Mouse (Mus musculus): Measurements from ENCODE around the gene Morn1. TPM values are rescaled to one million over a fixed set of nuclear protein-coding genes. Genes with fewer than 3 reads are reported as not detected.

Morn1 gene
- 4.1 and 5.1 TPM in 2 replicates for polyA plus RNA-seq (2014; fragmentation: Nextera tagmentation; extraction: Ambion mirVana)

GRCm38 (mm10) chr4:155086108-155087024 is at the start of gene Morn1, which contains the start of gene Rer1:
Gene Morn1, plus strand, starts transcription at chr4:155086577.
Gene Rer1, minus strand, starts transcription at chr4:155086382.
- H3K4me2 ChIP-seq: peak within 1 kb of the TSS; percentile 98
- no peaks in the 10 kb centered on the region for H3K27me3 ChIP-seq (ENCODE audit: control insufficient read depth, insufficient read depth, low read length)
- peak within 1 kb of the TSS; percentile 91 for H3K9ac ChIP-seq (ENCODE audit: low read length)
- ATAC-seq (ENCODE audit: low FRiP score) (peak; percentile 98), DNase-seq (ENCODE audit: low spot score, missing footprints) (peak; percentile 100)
- H3K4me3 ChIP-seq (ENCODE audit: low read depth, low read length): peak within 1 kb of the TSS; percentile 97
- WGBS: under 1% methylated on average over 82 of the region's 85 CpGs
- H3K27ac ChIP-seq (ENCODE audit: low read depth, low read length): peak within 1 kb of the TSS; percentile 80
- H3K4me1 ChIP-seq (ENCODE audit: control insufficient read depth, insufficient read depth, low read length): peaks cover 17% of the 10 kb centered on the region
- peaks cover 2% of the 10 kb centered on the region; the same call in 1 of the 2 replicates for H3K36me3 ChIP-seq (ENCODE audit: control insufficient read depth, insufficient read depth, low read length)
- no peaks in the 10 kb centered on the region for H3K9me3 ChIP-seq (ENCODE audit: control insufficient read depth, low read length)

GRCm38 (mm10) chr4:155040197-155040596 is 46.2 kb upstream of the Morn1 start:
- WGBS: 8% methylated on average over 9 of the region's 9 CpGs
- Histone ChIP-seq H3K27ac (ENCODE audit: low read depth, low read length) (no peak overlapping the region), H3K9ac (ENCODE audit: low read length) (peak overlapping the region; percentile 48), H3K4me2 (0 out of 2 replicates have a peak overlapping the region, but pooled peaks have one; percentile 6), H3K27me3 (ENCODE audit: control insufficient read depth, insufficient read depth, low read length) (peaks cover 37% of the 10 kb centered on the region), H3K4me1 (ENCODE audit: control insufficient read depth, insufficient read depth, low read length) (peaks cover 19% of the 10 kb centered on the region), H3K4me3 (ENCODE audit: low read depth, low read length) (no peak overlapping the region), H3K36me3 (ENCODE audit: control insufficient read depth, insufficient read depth, low read length) (no peaks in the 10 kb centered on the region), H3K9me3 (ENCODE audit: control insufficient read depth, low read length) (no peaks in the 10 kb centered on the region)
- DNase-seq (ENCODE audit: low spot score, missing footprints) (no peak), ATAC-seq (ENCODE audit: low FRiP score) (peak; percentile 51)

- 53% methylated on average over 6 of the region's 6 CpGs for WGBS
- Histone ChIP-seq H3K4me2 (no peak overlapping the region), H3K27me3 (ENCODE audit: control insufficient read depth, insufficient read depth, low read length) (peaks cover 37% of the 10 kb centered on the region)
Observed at GRCm38 (mm10) chr4:155040696-155041095, 45.7 kb upstream of the Morn1 start.

GRCm38 (mm10) chr4:155042606-155043288 is 43.6 kb upstream of the Morn1 start:
- peaks cover 19% of the 10 kb centered on the region for H3K4me1 ChIP-seq (ENCODE audit: control insufficient read depth, insufficient read depth, low read length)
- no peaks in the 10 kb centered on the region for H3K9me3 ChIP-seq (ENCODE audit: control insufficient read depth, low read length)
- peak overlapping the region; percentile 43 for H3K4me3 ChIP-seq (ENCODE audit: low read depth, low read length)
- ATAC-seq (ENCODE audit: low FRiP score) (peak; percentile 33; the same call in 1 of the 2 replicates), DNase-seq (ENCODE audit: low spot score, missing footprints) (no peak)
- no peaks in the 10 kb centered on the region for H3K36me3 ChIP-seq (ENCODE audit: control insufficient read depth, insufficient read depth, low read length)
- 2% methylated on average over 63 of the region's 65 CpGs for WGBS
- peak overlapping the region; percentile 79 for H3K4me2 ChIP-seq
- H3K9ac ChIP-seq (ENCODE audit: low read length): peak overlapping the region; percentile 55
- no peak overlapping the region for H3K27ac ChIP-seq (ENCODE audit: low read depth, low read length)
- peaks cover 37% of the 10 kb centered on the region for H3K27me3 ChIP-seq (ENCODE audit: control insufficient read depth, insufficient read depth, low read length)

More at GRCm38 (mm10) chr4:155040696-155041095, 45.7 kb upstream of the Morn1 start:
- Histone ChIP-seq H3K27ac (ENCODE audit: low read depth, low read length) (no peak overlapping the region), H3K9me3 (ENCODE audit: control insufficient read depth, low read length) (no peaks in the 10 kb centered on the region), H3K4me3 (ENCODE audit: low read depth, low read length) (no peak overlapping the region), H3K4me1 (ENCODE audit: control insufficient read depth, insufficient read depth, low read length) (peaks cover 19% of the 10 kb centered on the region), H3K9ac (ENCODE audit: low read length) (peak overlapping the region; percentile 48; the same call in 1 of the 2 replicates), H3K36me3 (ENCODE audit: control insufficient read depth, insufficient read depth, low read length) (no peaks in the 10 kb centered on the region)
- no peak for DNase-seq (ENCODE audit: low spot score, missing footprints)
- ATAC-seq (ENCODE audit: low FRiP score): 0 out of 2 replicates have a peak, but pooled peaks have one; percentile 18

GRCm38 (mm10) chr4:155043289-155043625 is 43.1 kb upstream of the Morn1 start:
- peak overlapping the region; percentile 79 for H3K4me2 ChIP-seq
- H3K36me3 ChIP-seq (ENCODE audit: control insufficient read depth, insufficient read depth, low read length): no peaks in the 10 kb centered on the region
- H3K4me1 ChIP-seq (ENCODE audit: control insufficient read depth, insufficient read depth, low read length): peaks cover 19% of the 10 kb centered on the region
- 2% methylated on average over 25 of the region's 25 CpGs for WGBS
- no peak for ATAC-seq (ENCODE audit: low FRiP score)
- H3K9ac ChIP-seq (ENCODE audit: low read length): peak overlapping the region; percentile 55
- no peak overlapping the region for H3K27ac ChIP-seq (ENCODE audit: low read depth, low read length)
- no peak for DNase-seq (ENCODE audit: low spot score, missing footprints)
- peaks cover 37% of the 10 kb centered on the region for H3K27me3 ChIP-seq (ENCODE audit: control insufficient read depth, insufficient read depth, low read length)
- H3K4me3 ChIP-seq (ENCODE audit: low read depth, low read length): peak overlapping the region; percentile 43
- H3K9me3 ChIP-seq (ENCODE audit: control insufficient read depth, low read length): no peaks in the 10 kb centered on the region

GRCm38 (mm10) chr4:155046636-155047035 is 39.7 kb upstream of the Morn1 start:
- Histone ChIP-seq H3K27ac (ENCODE audit: low read depth, low read length) (no peak overlapping the region), H3K27me3 (ENCODE audit: control insufficient read depth, insufficient read depth, low read length) (peaks cover 32% of the 10 kb centered on the region), H3K4me1 (ENCODE audit: control insufficient read depth, insufficient read depth, low read length) (peaks cover 8% of the 10 kb centered on the region), H3K9ac (ENCODE audit: low read length) (no peak overlapping the region), H3K4me3 (ENCODE audit: low read depth, low read length) (no peak overlapping the region), H3K9me3 (ENCODE audit: control insufficient read depth, low read length) (no peaks in the 10 kb centered on the region), H3K36me3 (ENCODE audit: control insufficient read depth, insufficient read depth, low read length) (no peaks in the 10 kb centered on the region), H3K4me2 (no peak overlapping the region)
- ATAC-seq (ENCODE audit: low FRiP score) (no peak), DNase-seq (ENCODE audit: low spot score, missing footprints) (no peak)
- WGBS: 88% methylated on average over 14 of the region's 14 CpGs

- no peak overlapping the region for H3K4me3 ChIP-seq (ENCODE audit: low read depth, low read length)
- WGBS: 89% methylated on average over 7 of the region's 7 CpGs
Observed at GRCm38 (mm10) chr4:155050116-155050515, 36.3 kb upstream of the Morn1 start.

GRCm38 (mm10) chr4:155056724-155057123 is 29.7 kb upstream of the Morn1 start, which contains the start of gene Plch2:
Gene Plch2, minus strand, starts transcription at chr4:155056784.
- no peak within 1 kb of the TSS for H3K9ac ChIP-seq (ENCODE audit: low read length)
- H3K36me3 ChIP-seq (ENCODE audit: control insufficient read depth, insufficient read depth, low read length): no peaks in the 10 kb centered on the region
- H3K4me3 ChIP-seq (ENCODE audit: low read depth, low read length): no peak within 1 kb of the TSS
- H3K9me3 ChIP-seq (ENCODE audit: control insufficient read depth, low read length): no peaks in the 10 kb centered on the region
- no peaks in the 10 kb centered on the region for H3K4me1 ChIP-seq (ENCODE audit: control insufficient read depth, insufficient read depth, low read length)
- no peaks in the 10 kb centered on the region for H3K27me3 ChIP-seq (ENCODE audit: control insufficient read depth, insufficient read depth, low read length)
- 72% methylated on average over 10 of the region's 10 CpGs for WGBS
- H3K4me2 ChIP-seq: no peak within 1 kb of the TSS
- ATAC-seq (ENCODE audit: low FRiP score) (no peak), DNase-seq (ENCODE audit: low spot score, missing footprints) (no peak)
- no peak within 1 kb of the TSS for H3K27ac ChIP-seq (ENCODE audit: low read depth, low read length)

More at GRCm38 (mm10) chr4:155050116-155050515, 36.3 kb upstream of the Morn1 start:
- no peak for DNase-seq (ENCODE audit: low spot score, missing footprints)
- no peaks in the 10 kb centered on the region for H3K4me1 ChIP-seq (ENCODE audit: control insufficient read depth, insufficient read depth, low read length)
- no peaks in the 10 kb centered on the region; the same call in 1 of the 2 replicates for H3K27me3 ChIP-seq (ENCODE audit: control insufficient read depth, insufficient read depth, low read length)
- H3K9me3 ChIP-seq (ENCODE audit: control insufficient read depth, low read length): no peaks in the 10 kb centered on the region
- no peak overlapping the region for H3K4me2 ChIP-seq
- H3K27ac ChIP-seq (ENCODE audit: low read depth, low read length): no peak overlapping the region
- H3K36me3 ChIP-seq (ENCODE audit: control insufficient read depth, insufficient read depth, low read length): no peaks in the 10 kb centered on the region
- no peak for ATAC-seq (ENCODE audit: low FRiP score)
- H3K9ac ChIP-seq (ENCODE audit: low read length): no peak overlapping the region
